Mouse (Mus musculus): ENCODE measurements around the gene Topbp1. TPM values are rescaled to one million over a fixed set of nuclear protein-coding genes. Genes with fewer than 3 reads are reported as not detected.
A peak's percentile ranks its signal among the peaks of the same experiment; 100 is the strongest.
"Not testable (repeated sequence)": the region's sequence is repeated elsewhere in the genome, so short reads cannot be mapped to it uniquely, and the experiment has no call there.

Gene Topbp1
- total RNA-seq, 4 experiments from 2014 or later, result 19.1 to 28.8 (median 21.4) TPM

- no peak for DNase-seq (ENCODE audit: low spot score in 2 of 2)
Measured at GRCm38 (mm10) chr9:103348791-103349190, 43.8 kb downstream of the Topbp1 start.

- DNase-seq (ENCODE audit: low spot score in 2 of 2), result not testable (repeated sequence)
Measured at GRCm38 (mm10) chr9:103353500-103354260, 48.7 kb downstream of the Topbp1 start.

DNA sequence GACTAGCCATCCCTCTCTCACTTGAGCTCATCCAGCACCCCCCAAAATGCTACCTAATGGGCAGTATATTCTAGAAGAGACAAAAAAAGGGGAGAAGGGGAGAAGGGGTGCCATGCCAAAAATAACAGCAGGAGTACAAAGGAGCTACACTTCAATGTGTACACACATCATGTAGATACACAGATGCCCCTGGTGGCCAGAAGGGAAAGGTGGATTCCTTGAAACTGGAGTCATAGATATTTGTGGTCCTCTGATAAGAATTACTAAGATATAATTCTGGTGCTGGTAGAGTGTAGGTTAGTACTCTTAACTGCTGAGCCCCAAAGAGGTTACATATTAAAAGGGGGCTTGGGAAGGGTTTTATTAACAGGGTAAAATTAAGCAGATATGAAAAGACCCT is 52.9 kb downstream of the Topbp1 start:
- no peak for DNase-seq (ENCODE audit: low spot score in 2 of 2)

- DNase-seq (ENCODE audit: low spot score in 2 of 2), result no peak
Measured at GRCm38 (mm10) chr9:103358545-103358944, 53.5 kb downstream of the Topbp1 start.

DNA sequence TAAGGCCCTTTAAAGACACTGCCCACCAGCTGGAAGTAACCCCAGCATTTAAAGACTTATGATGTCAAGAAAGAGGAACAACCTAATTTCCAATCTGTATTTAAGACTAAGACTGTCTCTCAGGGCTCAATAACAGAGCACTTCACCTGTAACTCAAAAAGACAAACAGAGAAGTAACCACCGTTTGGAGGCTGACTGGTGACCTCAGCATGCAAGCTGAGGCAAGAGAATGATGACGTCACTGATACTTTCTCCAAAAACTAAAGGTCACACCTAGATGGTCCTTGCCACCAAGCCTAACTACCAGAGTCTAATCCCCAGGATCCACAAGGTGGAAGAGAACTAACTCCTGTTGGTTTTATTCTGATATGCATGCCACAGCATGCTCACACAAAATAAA is 55.6 kb downstream of the Topbp1 start:
- DNase-seq (ENCODE audit: low spot score in 2 of 2), result no peak

DNA sequence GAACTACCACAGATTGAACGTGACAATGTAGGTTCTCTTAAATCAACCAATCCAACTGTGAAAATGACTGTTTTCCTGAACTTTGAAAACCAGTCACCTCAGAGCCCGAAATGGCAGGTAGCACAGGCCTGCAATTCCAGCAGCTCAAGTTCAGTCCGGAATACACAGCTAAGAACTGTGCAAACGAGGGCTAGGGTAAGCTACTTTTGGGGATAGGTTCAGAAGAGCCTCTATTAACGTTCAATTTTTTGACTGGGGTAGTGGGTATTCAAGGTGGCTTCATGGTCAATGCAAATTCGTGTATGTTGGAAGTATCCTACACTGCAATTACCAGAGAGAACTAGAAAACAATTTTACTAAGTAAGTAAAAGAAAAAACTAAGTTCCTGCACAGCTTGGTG is 58.1 kb downstream of the Topbp1 start:
- no peak for DNase-seq (ENCODE audit: low spot score in 2 of 2)

- DNase-seq (ENCODE audit: low spot score in 2 of 2), result no peak
Measured at GRCm38 (mm10) chr9:103363730-103364417, 58.9 kb downstream of the Topbp1 start.

DNA sequence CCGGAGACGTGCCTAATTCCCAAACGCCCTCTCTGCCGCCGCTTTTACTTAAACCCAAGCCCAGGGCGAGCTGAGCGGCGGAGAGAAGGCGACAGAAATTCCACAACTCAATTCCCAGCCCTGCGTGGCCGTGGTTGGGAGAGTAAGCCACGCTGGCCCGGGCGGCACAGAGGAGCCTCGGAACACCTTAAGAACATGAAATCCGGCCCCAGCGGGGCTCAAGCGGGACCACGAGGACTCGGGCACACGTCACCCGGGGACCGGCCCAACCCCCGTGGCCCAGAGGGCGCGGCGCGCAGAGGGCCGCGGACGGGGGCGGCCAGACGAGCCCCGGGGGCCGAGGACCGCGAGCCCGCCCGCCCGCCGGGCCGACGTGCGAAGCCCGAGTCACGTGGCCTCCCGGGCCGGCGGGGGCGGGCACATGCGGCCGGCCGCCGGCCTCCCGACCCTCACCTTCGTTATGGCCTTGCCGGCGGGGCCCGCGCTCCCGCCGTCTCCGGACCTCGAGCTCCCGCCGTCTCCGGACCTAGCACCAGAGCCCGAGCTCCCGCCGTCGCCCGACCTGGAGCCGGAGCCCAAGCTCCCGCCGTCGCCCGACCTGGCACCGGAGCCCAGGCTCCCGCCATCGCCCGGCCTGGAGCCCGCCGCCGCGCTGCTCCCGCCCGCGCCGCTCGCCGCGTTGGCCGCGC is 59.7 kb downstream of the Topbp1 start:
- peak; percentile 17 to 18 for DNase-seq (ENCODE audit: low spot score in 2 of 2)

- peak; percentile 99 to 100 for DNase-seq (ENCODE audit: low spot score in 2 of 2)
Measured at GRCm38 (mm10) chr9:103365290-103366247, 60.6 kb downstream of the Topbp1 start, which contains the start of gene Cdv3. TSS of gene Cdv3 (minus strand) at chr9:103365840.

DNA sequence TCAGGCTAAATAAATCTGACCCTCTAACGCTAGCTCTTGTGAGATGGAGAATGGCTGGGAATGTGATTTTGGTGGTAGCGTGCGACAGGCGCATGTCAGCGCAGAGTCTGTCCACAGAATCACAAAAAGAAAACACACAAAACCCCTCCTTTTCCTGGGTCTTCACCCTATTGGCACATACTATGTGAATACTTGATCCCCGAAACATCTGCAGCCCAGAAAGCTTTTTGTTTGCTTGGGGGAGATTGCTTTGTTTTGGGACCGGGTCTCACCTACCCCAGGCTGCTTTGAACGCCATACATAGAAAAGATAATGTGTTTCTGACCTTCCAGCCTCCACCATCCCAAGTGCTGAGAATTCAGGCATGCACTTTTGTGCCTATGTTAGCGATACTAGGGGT is 61.3 kb downstream of the Topbp1 start:
- DNase-seq (ENCODE audit: low spot score in 2 of 2), result no peak

DNA sequence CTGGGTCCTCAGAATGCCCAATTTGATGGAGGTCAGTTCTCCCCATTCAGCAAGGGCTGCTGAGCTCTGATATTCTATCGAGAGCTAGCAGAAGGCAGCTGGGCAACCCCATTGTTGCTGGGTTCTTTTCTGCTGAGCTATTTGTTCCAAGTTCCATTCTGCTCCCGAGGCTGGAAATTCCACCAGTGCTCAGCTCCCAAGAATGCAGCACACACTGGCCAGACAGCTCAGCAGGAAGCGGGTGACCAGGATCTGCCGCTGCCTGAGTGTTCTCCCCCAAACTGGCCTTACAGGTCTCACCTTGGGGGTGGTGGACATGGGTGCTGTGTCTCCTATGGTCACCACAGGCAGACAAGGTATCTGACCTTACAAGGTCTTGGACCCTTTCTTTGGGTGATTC is 64.9 kb downstream of the Topbp1 start:
- DNase-seq (ENCODE audit: low spot score in 2 of 2), result no peak

- no peak for DNase-seq (ENCODE audit: low spot score in 2 of 2)
Measured at GRCm38 (mm10) chr9:103372271-103373010, 67.4 kb downstream of the Topbp1 start.

DNA sequence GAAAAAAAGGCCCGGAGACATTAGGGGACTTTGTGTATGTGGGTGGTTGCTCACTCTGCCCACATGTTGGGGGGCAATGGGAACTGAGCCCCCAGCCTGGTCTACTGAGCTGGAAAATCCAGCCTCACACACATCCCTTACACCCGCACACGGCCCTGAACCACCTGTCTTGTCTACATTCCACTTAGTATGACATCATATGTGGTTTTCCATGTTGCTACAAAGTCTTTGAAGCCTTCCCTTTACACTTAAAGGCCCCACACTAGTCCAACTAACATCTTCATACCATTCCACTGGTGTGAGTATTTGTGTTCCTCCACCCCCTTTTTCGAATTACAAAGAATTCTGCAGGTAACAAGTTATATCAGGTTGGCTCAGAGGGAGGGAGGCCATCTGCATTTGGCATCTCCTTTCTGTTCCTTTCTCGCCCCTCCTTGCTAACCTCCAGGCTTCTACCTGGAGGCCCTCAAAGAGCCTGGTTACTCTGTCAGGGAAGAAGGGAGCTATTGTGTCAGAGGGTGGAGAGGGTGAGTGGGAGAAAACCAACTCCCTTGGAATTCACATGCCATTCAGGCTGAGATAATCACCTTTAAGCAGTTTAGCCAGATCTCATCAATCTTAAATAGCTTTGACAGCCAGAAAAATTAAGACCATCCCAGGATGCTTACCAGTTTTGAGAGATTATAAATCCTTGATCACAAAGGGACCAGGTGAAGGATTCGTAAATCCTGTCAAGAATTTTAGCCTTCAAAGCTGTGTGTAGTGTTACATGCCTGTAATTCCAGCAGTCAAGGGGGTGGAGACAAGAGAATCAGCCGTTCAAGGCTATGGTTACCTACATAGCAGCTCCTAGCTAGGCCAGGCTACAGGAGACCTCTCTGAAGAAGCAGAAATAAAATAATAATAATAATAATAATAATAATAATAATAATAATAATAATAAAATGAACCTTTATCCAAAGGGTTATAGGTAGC is 71.6 kb downstream of the Topbp1 start:
- no peak for DNase-seq (ENCODE audit: low spot score in 2 of 2)

DNA sequence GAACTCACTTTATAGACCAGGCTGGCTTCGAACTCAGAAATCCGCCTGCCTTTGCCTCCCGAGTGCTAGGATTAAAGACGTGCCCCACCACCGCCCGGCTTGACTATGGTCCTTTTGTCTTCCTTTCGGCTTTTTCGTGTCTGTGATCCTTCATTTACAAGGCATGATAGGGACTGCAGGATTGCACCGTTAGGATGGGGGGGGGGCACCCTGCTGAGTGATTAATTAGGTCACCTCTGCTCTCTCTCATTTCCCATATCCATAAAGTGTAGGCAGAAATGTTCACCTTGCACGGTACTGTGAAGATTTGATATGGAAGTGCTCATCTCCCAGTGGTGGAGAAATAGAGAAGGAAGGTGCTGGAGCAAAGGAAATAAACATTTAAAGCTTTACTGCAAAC is 73.7 kb downstream of the Topbp1 start:
- no peak for DNase-seq (ENCODE audit: low spot score in 2 of 2)

DNA sequence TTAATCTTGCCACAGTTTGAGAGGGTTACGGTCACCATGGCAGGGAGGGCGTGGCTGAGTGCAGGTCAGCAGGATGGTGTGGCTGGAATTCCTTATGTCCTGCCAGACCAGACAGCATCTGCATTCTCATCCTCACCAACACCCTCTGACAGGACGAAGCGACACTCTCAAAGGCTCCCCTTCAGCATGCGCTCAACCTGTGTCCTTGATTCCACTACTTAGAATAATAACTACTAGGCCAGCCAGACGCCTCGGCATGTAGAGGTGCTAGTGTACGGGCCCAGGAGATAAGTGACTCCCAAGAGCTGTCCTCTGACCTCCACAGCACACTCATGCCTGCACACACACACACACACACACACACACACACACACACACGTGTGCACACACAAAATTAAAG is 74.2 kb downstream of the Topbp1 start:
- no peak for DNase-seq (ENCODE audit: low spot score in 2 of 2)

GRCm38 (mm10) chr9:103380566-103380965 is 75.6 kb downstream of the Topbp1 start:
- no peak for DNase-seq (ENCODE audit: low spot score in 2 of 2)

DNA sequence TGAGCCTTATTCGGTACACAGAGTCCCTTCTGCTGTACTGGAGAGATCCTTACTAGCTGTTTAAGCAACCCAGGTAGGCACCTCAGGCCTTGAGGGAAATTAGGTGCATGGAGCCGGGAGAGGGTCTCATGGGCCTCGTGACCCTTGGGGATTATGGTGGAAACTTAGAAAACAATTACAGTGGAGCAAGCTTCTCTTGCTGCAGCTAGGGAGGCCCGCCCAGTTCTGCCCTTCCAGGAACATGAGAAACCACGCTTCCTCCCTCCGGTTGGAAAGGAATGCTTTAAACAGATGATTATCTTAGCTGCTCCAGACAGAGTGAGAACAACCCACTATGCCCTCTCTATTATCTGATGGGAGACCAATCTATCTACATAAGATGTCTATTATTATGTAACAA is 78.0 kb downstream of the Topbp1 start:
- DNase-seq (ENCODE audit: low spot score in 2 of 2), result no peak

DNA sequence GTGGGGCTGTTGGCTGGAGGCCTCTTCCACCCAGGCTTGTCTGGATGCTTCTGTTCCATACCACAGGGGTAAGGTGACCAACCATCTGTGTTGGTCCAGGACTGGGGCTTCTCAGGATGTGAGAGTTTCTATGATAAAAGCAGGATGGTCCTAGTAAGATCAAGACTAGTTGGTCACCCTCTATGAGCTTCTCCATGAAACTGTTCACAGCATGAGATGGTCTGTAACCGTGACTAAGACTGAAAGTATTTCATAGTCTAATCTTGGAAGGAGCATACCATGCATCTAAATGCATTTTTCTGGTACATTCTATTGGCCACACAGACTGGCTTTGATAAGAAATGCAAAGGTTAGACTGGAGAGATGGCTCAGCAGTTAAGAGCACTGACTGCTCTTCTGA is 78.6 kb downstream of the Topbp1 start:
- no peak for DNase-seq (ENCODE audit: low spot score in 2 of 2)

- no peak for DNase-seq (ENCODE audit: low spot score in 2 of 2)
Measured at GRCm38 (mm10) chr9:103384141-103384796, 79.3 kb downstream of the Topbp1 start.
